Mouse (Mus musculus): Measurements from ENCODE around the gene Nup153. TPM values are rescaled to one million over a fixed set of nuclear protein-coding genes. Genes with fewer than 3 reads are reported as not detected.

The Nup153 gene
- polyA plus RNA-seq, 1 experiment: 63.8 TPM

DNA sequence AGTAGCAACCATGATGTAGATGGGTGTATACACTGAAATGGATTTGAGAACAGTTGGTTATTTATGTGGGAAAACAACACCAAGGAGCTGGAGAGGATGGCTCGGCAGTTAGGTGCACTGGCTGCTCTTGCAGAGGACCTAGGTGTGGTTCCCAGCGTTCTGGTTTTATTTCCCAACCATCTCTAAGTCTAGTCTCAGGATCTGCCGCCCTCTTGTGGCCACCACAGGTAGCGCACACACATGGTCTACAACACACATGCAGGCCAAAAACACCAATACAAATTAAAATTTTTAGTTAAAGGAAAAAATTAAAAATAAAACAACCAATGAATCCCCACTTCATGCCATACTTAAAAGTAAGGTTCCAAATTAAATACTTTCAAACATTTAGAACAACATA, 85.4 kb downstream of the Nup153 start:
- no peak for DNase-seq (ENCODE audit: low read depth in 1 of 2, low spot score in 2 of 2)
- WGBS: 91% methylated on average over 4 of the region's 4 CpGs

DNA sequence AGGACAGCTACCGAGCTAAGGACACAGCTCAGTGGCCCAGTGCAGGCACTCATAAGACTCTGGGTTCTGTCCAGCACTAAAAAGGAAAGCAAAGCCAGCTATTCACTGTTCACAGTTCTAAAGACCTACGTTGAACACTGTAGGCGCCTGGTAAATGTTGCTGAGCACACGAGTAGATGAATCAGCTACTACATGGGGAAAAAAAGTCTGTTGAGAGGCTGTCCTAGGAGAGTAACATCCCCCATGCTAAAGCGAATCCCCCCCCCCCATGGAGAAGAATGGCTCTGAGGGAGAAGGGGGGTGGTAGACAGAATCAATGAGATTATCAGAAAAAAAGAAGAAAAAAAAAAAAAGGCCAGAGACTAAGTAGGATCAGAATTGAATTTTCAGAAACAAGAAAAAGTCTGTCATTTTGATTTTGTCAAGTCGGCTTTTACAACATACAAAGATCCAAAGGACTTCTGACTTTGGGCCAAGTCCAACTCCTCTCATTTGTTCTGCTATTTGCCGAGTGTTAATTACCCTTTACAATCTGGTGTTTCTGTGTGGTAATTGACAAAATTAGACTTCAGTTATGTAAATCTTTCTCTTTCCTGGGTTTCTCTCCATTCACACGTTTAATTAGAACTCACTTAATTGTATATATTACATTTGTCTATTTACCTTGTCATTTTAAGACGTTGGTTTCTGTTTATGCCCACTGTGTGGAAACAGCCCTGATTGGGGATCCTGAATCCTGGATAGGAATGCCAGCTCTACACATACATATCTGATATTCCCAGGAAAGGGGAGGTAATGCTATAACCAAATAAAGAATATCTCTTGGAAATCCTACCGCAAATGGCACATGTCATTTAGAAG, 86.9 kb downstream of the Nup153 start:
- DNase-seq (ENCODE audit: low read depth in 1 of 2, low spot score in 2 of 2): no peak
- H3K4me1 ChIP-seq (ENCODE audit: control insufficient read depth, insufficient read depth, insufficient read length): no peaks in the 10 kb centered on the region
- H3K27ac ChIP-seq (ENCODE audit: insufficient read depth, low read length): no peak overlapping the region
- H3K36me3 ChIP-seq (ENCODE audit: control insufficient read depth, insufficient read depth, low read length): no peaks in the 10 kb centered on the region
- 88% methylated on average over 10 of the region's 10 CpGs for WGBS
- TF ChIP-seq CTCF (IDR thresholded peaks at IDR 0.05; ENCODE audit: extremely low read depth, insufficient read depth, insufficient read length, insufficient replicate concordance) (no peak), POLR2A (IDR thresholded peaks at IDR 0.05; ENCODE audit: low read depth, low read length) (no peak)
- no peaks in the 10 kb centered on the region for H3K27me3 ChIP-seq (ENCODE audit: control insufficient read depth, insufficient read depth, low read length)
- no peak overlapping the region for H3K4me3 ChIP-seq (ENCODE audit: extremely low read depth, insufficient read depth, insufficient read length)

More for the DNA sequence above, 85.4 kb downstream of the Nup153 start:
- no peak overlapping the region for H3K27ac ChIP-seq (ENCODE audit: insufficient read depth, low read length)
- H3K36me3 ChIP-seq (ENCODE audit: control insufficient read depth, insufficient read depth, low read length): no peaks in the 10 kb centered on the region
- TF ChIP-seq POLR2A (IDR thresholded peaks at IDR 0.05; ENCODE audit: low read depth, low read length) (no peak), CTCF (IDR thresholded peaks at IDR 0.05; ENCODE audit: extremely low read depth, insufficient read depth, insufficient read length, insufficient replicate concordance) (no peak)
- no peaks in the 10 kb centered on the region for H3K27me3 ChIP-seq (ENCODE audit: control insufficient read depth, insufficient read depth, low read length)
- H3K4me1 ChIP-seq (ENCODE audit: control insufficient read depth, insufficient read depth, insufficient read length): no peaks in the 10 kb centered on the region
- H3K4me3 ChIP-seq (ENCODE audit: extremely low read depth, insufficient read depth, insufficient read length): no peak overlapping the region

DNA sequence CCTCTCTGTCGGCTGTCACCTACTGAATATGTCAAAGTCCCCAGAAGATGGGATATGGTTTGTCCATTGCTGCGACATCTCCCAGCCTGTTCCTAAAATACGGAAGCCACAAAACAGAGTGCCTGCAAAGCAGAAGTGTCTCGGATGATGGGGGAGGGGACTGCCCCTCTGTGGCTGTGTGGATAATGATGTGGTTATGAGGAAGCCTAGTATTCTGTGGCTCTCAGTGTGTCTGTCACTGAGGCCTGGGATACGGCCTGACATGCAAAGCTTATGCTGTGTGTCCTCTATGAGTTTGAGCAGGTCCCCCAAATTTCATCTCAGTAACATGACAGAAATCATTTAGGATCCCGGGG, 93.6 kb downstream of the Nup153 start:
- Histone ChIP-seq H3K4me3 (ENCODE audit: extremely low read depth, insufficient read depth, insufficient read length) (no peak overlapping the region), H3K27ac (ENCODE audit: insufficient read depth, low read length) (no peak overlapping the region), H3K27me3 (ENCODE audit: control insufficient read depth, insufficient read depth, low read length) (no peaks in the 10 kb centered on the region), H3K4me1 (ENCODE audit: control insufficient read depth, insufficient read depth, insufficient read length) (no peaks in the 10 kb centered on the region), H3K36me3 (ENCODE audit: control insufficient read depth, insufficient read depth, low read length) (no peaks in the 10 kb centered on the region)
- TF ChIP-seq CTCF (IDR thresholded peaks at IDR 0.05; ENCODE audit: extremely low read depth, insufficient read depth, insufficient read length, insufficient replicate concordance) (no peak), POLR2A (IDR thresholded peaks at IDR 0.05; ENCODE audit: low read depth, low read length) (no peak)
- 21% methylated on average over 6 of the region's 6 CpGs for WGBS
- DNase-seq (ENCODE audit: low read depth in 1 of 2, low spot score in 2 of 2): peak; percentile 9 to 23

DNA sequence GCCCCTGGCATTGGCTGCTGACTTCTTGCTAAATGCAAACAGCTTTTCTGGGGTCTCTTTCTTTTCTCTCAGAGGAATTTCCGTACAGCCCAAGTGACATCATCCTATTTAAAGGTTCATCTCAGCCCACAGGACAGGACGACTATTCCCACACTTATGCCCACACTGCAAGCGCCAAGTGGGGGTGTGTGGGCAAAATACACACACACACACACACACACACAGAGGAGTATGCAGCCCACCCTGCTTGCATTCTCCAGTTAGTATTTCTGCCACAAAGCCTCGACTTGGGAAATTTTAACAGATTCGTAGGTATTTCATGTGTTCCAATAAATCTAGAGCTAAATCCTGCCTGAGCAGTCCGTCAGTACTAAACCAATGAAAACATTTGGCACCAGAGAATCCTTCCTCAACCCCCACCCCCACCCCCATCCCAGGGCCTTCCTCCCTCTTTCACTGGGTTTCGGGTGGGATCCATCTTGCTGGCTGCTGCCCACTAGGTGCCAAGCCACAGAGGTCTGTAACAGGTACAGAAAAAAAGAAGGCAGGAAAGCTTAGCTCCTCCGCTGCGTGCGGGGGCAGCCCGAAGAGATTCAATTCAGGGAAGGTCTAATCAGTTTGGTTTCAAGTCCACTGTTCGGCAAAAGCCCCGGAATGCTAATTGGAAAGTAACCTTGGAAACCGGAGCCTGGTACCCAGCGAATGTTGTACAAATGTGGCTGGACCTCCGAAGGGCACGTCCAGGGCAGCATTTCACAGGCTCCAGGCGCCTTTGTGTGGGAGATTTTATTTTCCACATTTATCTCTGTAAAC, 94.2 kb downstream of the Nup153 start:
- no peak overlapping the region for H3K4me3 ChIP-seq (ENCODE audit: extremely low read depth, insufficient read depth, insufficient read length)

DNA sequence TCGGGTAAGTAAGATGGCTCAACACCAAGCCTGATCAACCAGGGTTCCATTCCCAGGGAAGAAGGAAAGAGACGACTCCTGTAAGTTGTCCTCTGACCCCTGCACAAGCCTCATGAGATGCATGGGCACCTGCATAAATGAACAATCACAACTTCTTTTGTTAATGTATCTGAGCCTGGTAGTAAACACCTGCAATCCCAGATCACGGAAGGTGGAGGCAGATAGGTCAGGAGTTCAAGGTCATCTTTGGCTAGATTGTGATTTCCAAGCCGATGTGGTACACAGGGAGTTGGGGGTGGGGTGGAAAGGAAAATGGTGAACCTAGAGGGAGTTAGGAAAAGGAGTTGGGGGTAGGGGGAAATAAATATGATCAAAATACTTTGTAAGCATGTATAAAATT, 94.9 kb downstream of the Nup153 start:
- DNase-seq (ENCODE audit: low read depth in 1 of 2, low spot score in 2 of 2): no peak
- Histone ChIP-seq H3K4me1 (ENCODE audit: control insufficient read depth, insufficient read depth, insufficient read length) (no peaks in the 10 kb centered on the region), H3K4me3 (ENCODE audit: extremely low read depth, insufficient read depth, insufficient read length) (no peak overlapping the region), H3K27me3 (ENCODE audit: control insufficient read depth, insufficient read depth, low read length) (no peaks in the 10 kb centered on the region), H3K36me3 (ENCODE audit: control insufficient read depth, insufficient read depth, low read length) (no peaks in the 10 kb centered on the region), H3K27ac (ENCODE audit: insufficient read depth, low read length) (no peak overlapping the region)
- WGBS: 81% methylated on average over 4 of the region's 4 CpGs
- TF ChIP-seq POLR2A (IDR thresholded peaks at IDR 0.05; ENCODE audit: low read depth, low read length): no peak
- TF ChIP-seq CTCF (IDR thresholded peaks at IDR 0.05; ENCODE audit: extremely low read depth, insufficient read depth, insufficient read length, insufficient replicate concordance): no peak

More for the DNA sequence above, 94.2 kb downstream of the Nup153 start:
- H3K27ac ChIP-seq (ENCODE audit: insufficient read depth, low read length): no peak overlapping the region
- H3K4me1 ChIP-seq (ENCODE audit: control insufficient read depth, insufficient read depth, insufficient read length): no peaks in the 10 kb centered on the region
- DNase-seq (ENCODE audit: low read depth in 1 of 2, low spot score in 2 of 2): no peak
- no peaks in the 10 kb centered on the region for H3K27me3 ChIP-seq (ENCODE audit: control insufficient read depth, insufficient read depth, low read length)
- 81% methylated on average over 18 of the region's 18 CpGs for WGBS
- no peaks in the 10 kb centered on the region for H3K36me3 ChIP-seq (ENCODE audit: control insufficient read depth, insufficient read depth, low read length)
- TF ChIP-seq CTCF (IDR thresholded peaks at IDR 0.05; ENCODE audit: extremely low read depth, insufficient read depth, insufficient read length, insufficient replicate concordance): no peak
- no peak for TF ChIP-seq POLR2A (IDR thresholded peaks at IDR 0.05; ENCODE audit: low read depth, low read length)

Other genes with a start within 250 kb of the Nup153 start
- gene Cap2, start 226.1 kb downstream of the Nup153 start, polyA plus RNA-seq (2012; rRNA removed): 1.3 and 1.9 TPM in 2 replicates
- gene Fam8a1, start 58.4 kb downstream of the Nup153 start, polyA plus RNA-seq (2012; rRNA removed): 5.5 and 9.8 TPM in 2 replicates
- 5.6 and 6.1 TPM in 2 replicates for gene Kif13a, start 201.9 kb upstream of the Nup153 start, polyA plus RNA-seq (2012; rRNA removed)

Measured in spleen, adult 2 months (tissue).